Mouse (Mus musculus) midbrain, postnatal 0 days (tissue): ENCODE results near the gene Kdm5b. TPM values are rescaled to one million over a fixed set of nuclear protein-coding genes. Genes with fewer than 3 reads are reported as not detected.
A peak's percentile ranks its signal among the peaks of the same experiment; 100 is the strongest.
"Not testable (repeated sequence)": the region's sequence is repeated elsewhere in the genome, so short reads cannot be mapped to it uniquely, and the experiment has no call there.

ENCODE experiments used
- ATAC-seq: fragments of 200-750 bp; cut with Nextera tagmentation; 2 replicates; pipeline ENCODE4 v1.8.0; 2017; ENCODE audit warnings: moderate number of reproducible peaks, mild to moderate bottlenecking, moderate TSS enrichment, moderate library complexity; ENCODE audit not compliant: low FRiP score
- DNase-seq: peaks from one replicate; pipeline ENCODE4 v3.0.0-alpha.2; 2015; ENCODE audit warnings: low spot score
- H3K27ac ChIP-seq: fragments of 300-500 bp; sonication (generic); 2 replicates; pipeline ENCODE4 v1.5.1; 2014; ENCODE audit warnings: low read depth, mild to moderate bottlenecking, low read length, mixed read lengths
- H3K27me3 ChIP-seq: fragments of 300-500 bp; sonication (generic); 2 replicates; pipeline ENCODE4 v1.6.1; 2014; ENCODE audit warnings: low read length, control low read depth, mixed read lengths; ENCODE audit not compliant: insufficient read depth
- H3K36me3 ChIP-seq: fragments of 300-500 bp; sonication (generic); 2 replicates; pipeline ENCODE4 v1.6.1; 2014; ENCODE audit warnings: low read length, control low read depth, mixed read lengths; ENCODE audit not compliant: insufficient read depth
- H3K4me1 ChIP-seq: fragments of 300-500 bp; sonication (generic); 2 replicates; pipeline ENCODE4 v1.6.1; 2014; ENCODE audit warnings: mild to moderate bottlenecking, control low read depth, antibody characterized with exemption, low read length, mixed read lengths; ENCODE audit not compliant: insufficient read depth
- H3K4me2 ChIP-seq: fragments of 300-500 bp; sonication (generic); 2 replicates; pipeline ENCODE4 v1.6.1; 2014; ENCODE audit warnings: low read depth, mild to moderate bottlenecking, low read length, mixed read lengths; ENCODE audit not compliant: poor library complexity, severe bottlenecking
- H3K4me3 ChIP-seq: fragments of 300-500 bp; sonication (generic); 2 replicates; pipeline ENCODE4 v1.5.1; 2014; ENCODE audit warnings: low read depth, mild to moderate bottlenecking, low read length, moderate library complexity
- H3K9ac ChIP-seq: fragments of 300-500 bp; sonication (generic); replicated peaks from 2 replicates; pipeline ENCODE4 v1.6.1; 2014; ENCODE audit warnings: mild to moderate bottlenecking, low read length, moderate library complexity, mixed read lengths; ENCODE audit not compliant: poor library complexity, severe bottlenecking
- H3K9me3 ChIP-seq: fragments of 300-500 bp; sonication (generic); 2 replicates; pipeline ENCODE4 v1.6.1; 2016; ENCODE audit warnings: low read length, control low read depth
- CTCF ChIP-seq: IDR thresholded peaks from 2 replicates; pipeline ENCODE4 v1.5.1; 2016; ENCODE audit warnings: antibody characterized with exemption, mild to moderate bottlenecking
- WGBS: fragments of 180-500 bp; shearing (Covaris S2); extraction: QIAGEN DNeasy Blood & Tissue Kit; methylation state at CpG from one replicate; pipeline ENCODE4 v1.1.7; 2014; 5-methylcytosine and 5-hydroxymethylcytosine counted together
- polyA plus RNA-seq: library from polyadenylated mRNA; unstranded; fragments of >200 nt; fragmentation: Nextera tagmentation; extraction: Ambion mirVana; gene quantifications from 2 replicates; pipeline ENCODE4 v1.2.1, GENCODE M21; 2015
- total RNA-seq: library from RNA; depleted of rRNA; stranded (reverse); fragments of >200 nt; gene quantifications from 2 replicates; pipeline ENCODE4 v1.2.3, GENCODE M21; 2014

Gene Kdm5b
- total and polyA plus RNA-seq, 2 experiments from 2014 or later, result 43.7 to 65.9 TPM

- Histone ChIP-seq H3K9me3 (no peaks in the 10 kb centered on the region), H3K4me2 (no peak overlapping the region), H3K4me3 (no peak overlapping the region), H3K36me3 (no peaks in the 10 kb centered on the region), H3K4me1 (no peaks in the 10 kb centered on the region), H3K27ac (no peak overlapping the region; the same call in 1 of the 2 replicates), H3K27me3 (no peaks in the 10 kb centered on the region; the same call in 1 of the 2 replicates), H3K9ac (no peak overlapping the region)
- peak; percentile 44 for DNase-seq
- 17% methylated on average over 4 of the region's 4 CpGs for WGBS
- no peak for TF ChIP-seq CTCF
- ATAC-seq, result no peak
Measured at GRCm38 (mm10) chr1:134516491-134517198, 43.3 kb upstream of the Kdm5b start.

GRCm38 (mm10) chr1:134517841-134518240 is 42.1 kb upstream of the Kdm5b start:
- H3K9me3 ChIP-seq, H3K4me1 ChIP-seq, H3K36me3 ChIP-seq, H3K4me3 ChIP-seq, H3K27me3 ChIP-seq, DNase-seq, H3K9ac ChIP-seq, ATAC-seq, H3K27ac ChIP-seq, H3K4me2 ChIP-seq: not testable (repeated sequence)
- WGBS, result 97% methylated on average over 14 of the region's 14 CpGs

GRCm38 (mm10) chr1:134518677-134519076 is 41.3 kb upstream of the Kdm5b start:
- WGBS, result 13% methylated on average over 7 of the region's 7 CpGs
- no peak for ATAC-seq
- peak; percentile 74 for TF ChIP-seq CTCF

GRCm38 (mm10) chr1:134519201-134519600 is 40.8 kb upstream of the Kdm5b start:
- H3K4me3 ChIP-seq, H3K27me3 ChIP-seq, DNase-seq, ATAC-seq, H3K9me3 ChIP-seq, H3K4me1 ChIP-seq, H3K27ac ChIP-seq, H3K9ac ChIP-seq, H3K4me2 ChIP-seq, H3K36me3 ChIP-seq: not testable (repeated sequence)
- 98% methylated on average over 5 of the region's 5 CpGs for WGBS

More at GRCm38 (mm10) chr1:134518677-134519076, 41.3 kb upstream of the Kdm5b start:
- no peaks in the 10 kb centered on the region for H3K9me3 ChIP-seq
- H3K4me3 ChIP-seq, result no peak overlapping the region
- H3K4me1 ChIP-seq, result no peaks in the 10 kb centered on the region
- H3K27me3 ChIP-seq, result no peaks in the 10 kb centered on the region
- DNase-seq, result peak; percentile 89
- H3K4me2 ChIP-seq, result no peak overlapping the region
- no peak overlapping the region for H3K9ac ChIP-seq
- no peaks in the 10 kb centered on the region for H3K36me3 ChIP-seq
- H3K27ac ChIP-seq, result no peak overlapping the region

- no peaks in the 10 kb centered on the region for H3K27me3 ChIP-seq
- no peaks in the 10 kb centered on the region for H3K4me1 ChIP-seq
- H3K36me3 ChIP-seq, result no peaks in the 10 kb centered on the region
- H3K9me3 ChIP-seq, result no peaks in the 10 kb centered on the region
- no peak overlapping the region for H3K27ac ChIP-seq
- H3K9ac ChIP-seq, result no peak overlapping the region
- 84% methylated on average over 8 of the region's 8 CpGs for WGBS
- no peak overlapping the region for H3K4me3 ChIP-seq
- no peak for TF ChIP-seq CTCF
- no peak for ATAC-seq
- no peak overlapping the region for H3K4me2 ChIP-seq
- no peak for DNase-seq
Measured at GRCm38 (mm10) chr1:134520001-134520721, 39.8 kb upstream of the Kdm5b start.

- Histone ChIP-seq H3K9ac (no peak overlapping the region), H3K9me3 (no peaks in the 10 kb centered on the region), H3K4me2 (no peak overlapping the region), H3K4me1 (no peaks in the 10 kb centered on the region), H3K27ac (no peak overlapping the region), H3K4me3 (no peak overlapping the region), H3K36me3 (no peaks in the 10 kb centered on the region), H3K27me3 (no peaks in the 10 kb centered on the region)
- no peak for TF ChIP-seq CTCF
- DNase-seq, result no peak
- no peak for ATAC-seq
- 85% methylated on average over 7 of the region's 7 CpGs for WGBS
Measured at GRCm38 (mm10) chr1:134521163-134521562, 38.8 kb upstream of the Kdm5b start.
